Mouse (Mus musculus) stomach, adult 2 months (tissue): ENCODE results near the gene Adcy5. TPM values are rescaled to one million over a fixed set of nuclear protein-coding genes. Genes with fewer than 3 reads are reported as not detected.

Experiments
- polyA plus RNA-seq: library from polyadenylated mRNA; depleted of rRNA; stranded (reverse); fragments of >200 nt; gene quantifications from 2 replicates; pipeline ENCODE4 v1.2.3, GENCODE M21; 2012; rRNA removed

Gene Adcy5
- 14.1 and 15.8 TPM in 2 replicates for polyA plus RNA-seq

DNA sequence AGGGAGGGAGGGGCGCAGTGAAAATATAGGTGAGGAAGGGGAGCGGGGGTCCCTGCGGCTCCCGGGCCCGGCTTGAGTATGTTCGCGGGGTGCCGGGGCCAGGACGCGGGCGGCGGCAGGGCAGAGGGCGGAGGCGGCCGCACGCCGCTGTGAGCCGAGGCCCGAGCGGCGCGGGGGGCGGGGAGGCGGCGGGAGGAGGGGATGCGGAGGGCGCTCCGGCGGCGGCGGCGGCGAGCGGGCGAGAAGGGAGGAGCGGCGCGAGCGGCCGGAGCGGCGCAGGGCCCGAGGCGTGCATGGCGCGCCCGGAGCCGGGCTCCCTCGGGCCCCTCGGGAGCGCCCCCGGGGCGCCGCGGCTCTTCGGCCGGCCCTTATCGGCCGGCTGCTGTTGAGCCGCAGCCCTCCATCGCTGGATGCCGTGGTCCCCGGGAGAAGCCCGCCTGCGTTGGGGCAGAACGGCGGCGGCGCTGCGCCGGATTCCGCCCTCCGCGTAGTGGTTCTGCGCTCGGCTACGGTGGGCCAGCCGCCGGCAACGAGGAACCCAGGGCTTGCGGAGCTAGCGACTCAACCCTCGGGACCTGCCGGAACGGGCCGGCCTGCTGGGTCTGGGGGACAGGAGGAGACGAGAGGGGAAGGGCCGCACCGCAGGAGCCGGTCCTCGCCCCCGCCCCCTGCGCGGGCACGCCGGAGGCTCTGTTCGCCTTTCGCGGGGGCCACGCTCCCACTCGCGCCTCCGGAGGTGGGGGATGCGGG, at the start of gene Adcy5:
Adcy5 (plus strand) TSS at position 237 of the 750 bp plus-strand sequence.

Other genes with a start within 250 kb of the Adcy5 start
- 4.4 and 7.0 TPM in 2 replicates for gene Hacd2, start 132.4 kb upstream of the Adcy5 start, polyA plus RNA-seq
- 2.7 TPM in 2 replicates for gene Sec22a, start 209.0 kb downstream of the Adcy5 start, polyA plus RNA-seq